Mouse (Mus musculus): Measurements from ENCODE around the gene Trem3. TPM values are rescaled to one million over a fixed set of nuclear protein-coding genes. Genes with fewer than 3 reads are reported as not detected.

The Trem3 gene
- polyA plus RNA-seq (2015; fragmentation: Nextera tagmentation; extraction: Ambion mirVana), result 1.1 and 1.6 TPM in 2 replicates

DNA sequence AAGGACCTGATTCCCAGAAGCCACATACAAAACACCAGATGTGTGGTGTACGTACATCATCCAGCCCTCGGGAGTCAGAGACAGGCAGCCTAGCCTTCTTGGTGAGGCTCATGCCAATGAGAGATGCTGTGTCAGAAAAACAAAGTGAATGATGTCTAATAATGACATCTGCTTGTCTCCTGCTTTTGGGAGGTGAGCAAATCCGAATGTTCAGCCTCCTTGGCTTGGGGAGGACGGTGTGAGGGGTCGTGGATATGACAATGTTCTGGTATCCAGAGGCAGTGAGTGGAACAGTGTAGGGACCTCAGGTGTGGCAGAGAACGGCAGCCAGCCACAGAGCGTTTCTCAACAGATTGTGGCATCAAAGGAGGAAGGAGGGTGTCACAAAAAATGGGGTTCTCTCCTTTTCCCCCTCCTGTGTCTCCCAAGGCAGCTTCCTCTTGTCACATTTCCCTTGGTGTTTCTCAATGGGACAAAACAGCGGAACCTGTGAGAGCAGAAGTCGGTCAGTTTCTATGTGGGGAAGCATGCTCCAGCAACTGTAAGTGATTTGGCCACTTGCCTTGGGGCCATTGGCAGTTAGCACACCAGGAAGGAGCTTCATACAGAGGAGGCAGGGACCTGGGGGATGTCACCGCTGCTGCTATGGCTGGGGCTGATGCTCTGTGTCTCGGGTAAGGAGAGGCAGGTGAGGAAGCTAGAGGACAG, at the start of gene Trem3:
Gene Trem3, plus strand, starts transcription at position 557 of the 708 bp plus-strand sequence.
- H3K4me2 ChIP-seq, result no peak within 1 kb of the TSS
- no peak for ATAC-seq (ENCODE audit: insufficient read depth, low FRiP score, low read depth)
- 76% methylated on average over 11 of the region's 11 CpGs for WGBS
- no peaks in the 10 kb centered on the region for H3K36me3 ChIP-seq
- no peaks in the 10 kb centered on the region for H3K4me1 ChIP-seq
- H3K27ac ChIP-seq, result no peak within 1 kb of the TSS
- no peaks in the 10 kb centered on the region for H3K9me3 ChIP-seq
- no peak within 1 kb of the TSS for H3K9ac ChIP-seq
- no peaks in the 10 kb centered on the region for H3K27me3 ChIP-seq (replicated peaks)
- no peak within 1 kb of the TSS for H3K4me3 ChIP-seq (replicated peaks)

- Histone ChIP-seq H3K9me3 (no peaks in the 10 kb centered on the region), H3K4me3 (replicated peaks) (no peak overlapping the region), H3K4me1 (no peaks in the 10 kb centered on the region), H3K36me3 (no peaks in the 10 kb centered on the region), H3K27ac (no peak overlapping the region), H3K4me2 (no peak overlapping the region), H3K9ac (no peak overlapping the region), H3K27me3 (replicated peaks) (no peaks in the 10 kb centered on the region)
- WGBS, result 96% methylated on average over 12 of the region's 12 CpGs
- ATAC-seq (ENCODE audit: insufficient read depth, low FRiP score, low read depth), result no peak
These were observed 44.5 kb upstream of the Trem3 start for GRCm38 (mm10) chr17:48203086-48203485.

DNA sequence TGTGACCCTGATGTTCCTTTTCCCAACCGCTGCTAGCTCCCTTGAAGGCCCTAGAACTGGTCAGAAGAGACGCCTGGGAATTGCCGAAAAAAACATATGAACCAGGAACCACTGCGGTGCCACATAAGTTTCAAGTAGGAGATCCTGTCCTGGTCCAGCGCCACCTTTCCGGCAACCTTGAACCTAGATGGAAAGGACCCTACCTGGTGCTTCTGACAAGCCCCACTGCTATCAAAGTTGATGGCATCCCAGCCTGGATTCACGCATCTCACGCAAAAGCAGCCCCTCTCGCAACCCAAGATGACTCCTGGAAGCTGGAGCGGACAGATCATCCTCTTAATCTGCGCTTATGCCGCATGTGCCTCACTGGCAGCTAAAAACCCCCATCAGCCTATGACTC, 35.0 kb upstream of the Trem3 start:
- WGBS, result 92% methylated on average over 12 of the region's 12 CpGs
- no peak overlapping the region for H3K27ac ChIP-seq

DNA sequence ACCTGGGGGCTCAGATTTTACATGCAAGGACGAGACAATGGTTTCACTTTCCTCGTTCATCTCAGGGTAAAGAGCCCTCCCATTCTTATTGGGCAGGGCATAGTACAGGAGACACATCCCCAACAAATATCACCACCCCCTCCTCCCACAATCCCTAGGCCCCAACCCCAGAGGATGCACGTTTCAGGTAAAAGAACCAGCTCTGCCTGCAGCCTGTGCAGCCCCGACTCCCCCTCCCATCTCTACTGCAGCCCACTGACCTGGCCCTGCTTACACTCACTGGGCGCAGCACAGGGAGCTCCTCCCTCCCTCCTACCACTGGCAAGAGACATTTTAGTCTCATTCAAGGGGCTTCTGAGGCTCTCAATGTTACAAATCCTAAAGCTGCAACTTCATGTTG, 34.1 kb upstream of the Trem3 start:
- H3K4me1 ChIP-seq, result no peaks in the 10 kb centered on the region
- H3K4me2 ChIP-seq, result no peak overlapping the region
- no peaks in the 10 kb centered on the region for H3K9me3 ChIP-seq
- H3K4me3 ChIP-seq (replicated peaks), result no peak overlapping the region
- no peaks in the 10 kb centered on the region for H3K36me3 ChIP-seq
- no peaks in the 10 kb centered on the region for H3K27me3 ChIP-seq (replicated peaks)
- no peak overlapping the region for H3K9ac ChIP-seq
- no peak for ATAC-seq (ENCODE audit: insufficient read depth, low FRiP score, low read depth)
- 71% methylated on average over 5 of the region's 5 CpGs for WGBS
- no peak overlapping the region for H3K27ac ChIP-seq

More for the DNA sequence above, 35.0 kb upstream of the Trem3 start:
- no peak for ATAC-seq (ENCODE audit: insufficient read depth, low FRiP score, low read depth)
- Histone ChIP-seq H3K9ac (no peak overlapping the region), H3K27me3 (replicated peaks) (no peaks in the 10 kb centered on the region), H3K9me3 (no peaks in the 10 kb centered on the region), H3K4me2 (no peak overlapping the region), H3K4me3 (replicated peaks) (no peak overlapping the region), H3K36me3 (no peaks in the 10 kb centered on the region), H3K4me1 (no peaks in the 10 kb centered on the region)

DNA sequence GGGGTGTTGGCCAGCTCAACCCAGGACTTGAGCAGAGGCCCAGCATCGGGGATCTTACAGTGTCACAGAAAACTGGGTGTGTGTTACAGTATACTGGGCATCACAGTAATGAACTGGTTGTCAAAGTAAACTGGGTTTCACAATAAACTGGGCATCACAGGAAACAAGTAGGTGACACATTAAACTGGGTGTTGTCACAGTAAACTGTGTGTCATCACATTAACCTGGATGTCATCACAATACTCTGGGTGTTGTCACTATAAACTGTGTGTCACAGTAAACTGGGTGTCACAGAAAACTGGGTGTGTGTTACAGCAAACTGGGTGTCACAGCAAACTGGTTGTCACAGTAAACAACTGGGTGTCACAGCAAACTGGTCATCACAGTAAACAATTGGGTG, 32.1 kb upstream of the Trem3 start:
- no peak for ATAC-seq (ENCODE audit: insufficient read depth, low FRiP score, low read depth)
- no peaks in the 10 kb centered on the region for H3K36me3 ChIP-seq
- 88% methylated on average over 1 of the region's 1 CpGs for WGBS
- H3K9me3 ChIP-seq, result no peaks in the 10 kb centered on the region
- no peak overlapping the region for H3K4me2 ChIP-seq
- no peak overlapping the region for H3K9ac ChIP-seq
- no peak overlapping the region for H3K27ac ChIP-seq
- no peaks in the 10 kb centered on the region for H3K27me3 ChIP-seq (replicated peaks)
- H3K4me1 ChIP-seq, result no peaks in the 10 kb centered on the region
- no peak overlapping the region for H3K4me3 ChIP-seq (replicated peaks)

GRCm38 (mm10) chr17:48230680-48231079, 16.9 kb upstream of the Trem3 start:
- no peak for ATAC-seq (ENCODE audit: insufficient read depth, low FRiP score, low read depth)
- H3K36me3 ChIP-seq, result no peaks in the 10 kb centered on the region
- no peak overlapping the region for H3K9ac ChIP-seq
- H3K4me2 ChIP-seq, result no peak overlapping the region
- WGBS, result 82% methylated on average over 7 of the region's 7 CpGs
- H3K4me3 ChIP-seq (replicated peaks), result no peak overlapping the region
- H3K9me3 ChIP-seq, result no peaks in the 10 kb centered on the region
- H3K27ac ChIP-seq, result no peak overlapping the region
- no peaks in the 10 kb centered on the region for H3K27me3 ChIP-seq (replicated peaks)
- H3K4me1 ChIP-seq, result no peaks in the 10 kb centered on the region

- Histone ChIP-seq H3K4me3 (replicated peaks) (no peak within 1 kb of the TSS), H3K9me3 (no peaks in the 10 kb centered on the region), H3K4me2 (no peak within 1 kb of the TSS), H3K36me3 (no peaks in the 10 kb centered on the region), H3K4me1 (no peaks in the 10 kb centered on the region), H3K27me3 (replicated peaks) (no peaks in the 10 kb centered on the region), H3K9ac (no peak within 1 kb of the TSS), H3K27ac (no peak within 1 kb of the TSS)
- no peak for ATAC-seq (ENCODE audit: insufficient read depth, low FRiP score, low read depth)
- WGBS, result 80% methylated on average over 6 of the region's 6 CpGs
These were observed 15.1 kb upstream of the Trem3 start, which contains the start of gene Trem1 for GRCm38 (mm10) chr17:48232518-48232917. Gene Trem1, plus strand, starts transcription at chr17:48232768.

GRCm38 (mm10) chr17:48233789-48234188, 13.8 kb upstream of the Trem3 start:
- Histone ChIP-seq H3K4me2 (no peak overlapping the region), H3K27ac (no peak overlapping the region), H3K4me1 (no peaks in the 10 kb centered on the region), H3K9me3 (no peaks in the 10 kb centered on the region), H3K36me3 (no peaks in the 10 kb centered on the region), H3K9ac (no peak overlapping the region), H3K27me3 (replicated peaks) (no peaks in the 10 kb centered on the region), H3K4me3 (replicated peaks) (no peak overlapping the region)
- WGBS, result 92% methylated on average over 4 of the region's 4 CpGs
- no peak for ATAC-seq (ENCODE audit: insufficient read depth, low FRiP score, low read depth)

DNA sequence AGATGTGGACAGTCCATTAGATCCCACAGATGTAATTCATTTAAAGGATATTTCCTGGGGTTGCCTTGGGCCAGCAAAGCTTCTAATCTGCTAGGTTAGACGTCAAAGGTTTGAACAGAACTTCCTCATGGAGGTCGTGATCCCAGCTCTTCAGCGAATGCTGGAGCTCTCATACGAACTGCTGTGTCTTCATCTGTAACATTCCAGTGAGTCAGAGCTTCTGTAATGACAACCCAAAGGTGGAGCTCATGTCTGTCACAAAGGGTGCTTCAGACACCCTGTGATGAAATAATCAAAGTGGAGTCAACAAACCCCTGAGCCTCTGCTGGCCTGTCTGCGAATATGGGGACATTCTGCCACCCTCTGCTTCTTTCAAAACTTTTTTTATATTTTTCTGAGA, 13.0 kb upstream of the Trem3 start:
- no peak for ATAC-seq (ENCODE audit: insufficient read depth, low FRiP score, low read depth)
- H3K9ac ChIP-seq, result no peak overlapping the region
- H3K36me3 ChIP-seq, result no peaks in the 10 kb centered on the region
- WGBS, result 66% methylated on average over 5 of the region's 5 CpGs
- H3K27ac ChIP-seq, result no peak overlapping the region
- H3K4me1 ChIP-seq, result no peaks in the 10 kb centered on the region
- H3K4me3 ChIP-seq (replicated peaks), result no peak overlapping the region
- no peaks in the 10 kb centered on the region for H3K27me3 ChIP-seq (replicated peaks)
- no peaks in the 10 kb centered on the region for H3K9me3 ChIP-seq
- H3K4me2 ChIP-seq, result no peak overlapping the region

DNA sequence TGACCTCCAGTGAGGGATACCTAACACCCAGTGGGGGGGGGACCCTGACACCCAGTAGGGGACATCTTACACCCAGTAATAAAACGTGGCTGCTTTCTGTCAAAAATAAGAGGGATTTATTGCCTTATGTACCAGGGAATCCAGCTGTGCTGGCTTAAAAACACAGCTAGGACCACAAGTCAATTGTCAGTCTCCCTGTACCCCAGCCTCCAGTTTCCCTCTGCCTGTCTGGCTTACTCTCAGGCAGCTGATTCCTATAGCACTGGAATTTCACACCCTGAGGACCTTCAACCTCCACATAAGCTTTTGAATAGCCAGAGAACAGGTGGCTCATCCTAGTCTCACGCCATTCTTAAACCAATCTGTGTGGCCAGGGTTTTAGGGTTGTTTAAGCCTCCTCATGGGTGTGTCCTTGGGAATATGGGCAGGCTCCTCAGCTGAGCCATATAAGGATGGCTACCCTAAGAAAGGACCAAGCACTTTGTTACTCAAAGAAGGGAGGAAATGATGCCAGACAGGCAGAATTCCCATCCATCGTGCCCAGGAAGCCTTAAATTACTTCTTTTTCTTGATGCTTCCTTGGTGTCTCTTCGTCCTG, 11.7 kb upstream of the Trem3 start:
- H3K27ac ChIP-seq, result no peak overlapping the region
- H3K9me3 ChIP-seq, result no peaks in the 10 kb centered on the region
- H3K4me2 ChIP-seq, result no peak overlapping the region
- no peak for ATAC-seq (ENCODE audit: insufficient read depth, low FRiP score, low read depth)
- H3K9ac ChIP-seq, result no peak overlapping the region
- 42% methylated on average over 4 of the region's 4 CpGs for WGBS
- H3K4me3 ChIP-seq (replicated peaks), result no peak overlapping the region
- no peaks in the 10 kb centered on the region for H3K36me3 ChIP-seq
- no peaks in the 10 kb centered on the region for H3K27me3 ChIP-seq (replicated peaks)
- H3K4me1 ChIP-seq, result no peaks in the 10 kb centered on the region

- no peaks in the 10 kb centered on the region for H3K27me3 ChIP-seq (replicated peaks)
- WGBS, result 92% methylated on average over 8 of the region's 8 CpGs
- no peaks in the 10 kb centered on the region for H3K4me1 ChIP-seq
These were observed 10.0 kb upstream of the Trem3 start for GRCm38 (mm10) chr17:48237621-48238020.

GRCm38 (mm10) chr17:48249039-48249438, 1.5 kb downstream of the Trem3 start:
- H3K4me3 ChIP-seq (replicated peaks), result no peak overlapping the region
- no peak overlapping the region for H3K27ac ChIP-seq
- no peak for ATAC-seq (ENCODE audit: insufficient read depth, low FRiP score, low read depth)
- no peak overlapping the region for H3K4me2 ChIP-seq
- no peaks in the 10 kb centered on the region for H3K36me3 ChIP-seq
- no peaks in the 10 kb centered on the region for H3K27me3 ChIP-seq (replicated peaks)
- no peaks in the 10 kb centered on the region for H3K9me3 ChIP-seq
- no peak overlapping the region for H3K9ac ChIP-seq
- no peaks in the 10 kb centered on the region for H3K4me1 ChIP-seq

More at GRCm38 (mm10) chr17:48237621-48238020, 10.0 kb upstream of the Trem3 start:
- no peak for ATAC-seq (ENCODE audit: insufficient read depth, low FRiP score, low read depth)
- Histone ChIP-seq H3K27ac (no peak overlapping the region), H3K9ac (no peak overlapping the region), H3K9me3 (no peaks in the 10 kb centered on the region), H3K36me3 (no peaks in the 10 kb centered on the region), H3K4me3 (replicated peaks) (no peak overlapping the region), H3K4me2 (no peak overlapping the region)

Measured in stomach, embryonic 15.5 days (tissue).